Mouse (Mus musculus): ENCODE data around the gene Fsip1. TPM values are rescaled to one million over a fixed set of nuclear protein-coding genes. Genes with fewer than 3 reads are reported as not detected.

Fsip1 gene
- total RNA-seq, 1 experiment from 2014 or later = 3.1 TPM

DNA sequence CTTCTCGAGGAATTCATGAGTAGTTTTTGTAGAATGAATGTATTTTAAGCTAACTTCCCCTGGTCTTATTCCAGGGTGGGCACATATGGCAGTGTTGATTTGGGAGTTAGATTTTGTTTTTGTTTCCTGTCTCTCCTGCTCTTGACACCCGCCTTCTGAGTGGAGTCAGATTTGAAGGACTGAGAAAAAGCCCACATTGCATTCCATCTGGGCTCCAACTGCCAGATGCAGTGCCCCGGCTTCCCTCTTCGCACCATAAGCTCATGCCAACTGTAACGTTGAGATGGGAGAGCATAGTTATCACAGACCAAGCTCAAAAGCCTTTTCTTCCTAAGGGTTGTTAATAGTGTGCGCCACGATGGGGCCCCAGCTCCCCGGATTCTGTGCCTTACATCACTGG is 5.9 kb upstream of the Fsip1 start:
- no peak for ATAC-seq (ENCODE audit: extremely low read depth, insufficient number of reproducible peaks, low FRiP score, poor library complexity, severe bottlenecking)

GRCm38 (mm10) chr2:118259746-118260145 is 3.0 kb upstream of the Fsip1 start:
- peak; percentile 25; the same call in 1 of the 2 replicates for ATAC-seq (ENCODE audit: extremely low read depth, insufficient number of reproducible peaks, low FRiP score, poor library complexity, severe bottlenecking)

- ATAC-seq (ENCODE audit: extremely low read depth, insufficient number of reproducible peaks, low FRiP score, poor library complexity, severe bottlenecking) = no peak
Observed at GRCm38 (mm10) chr2:118257094-118257493, 328 bp upstream of the Fsip1 start.

GRCm38 (mm10) chr2:118254516-118254915 is 2.2 kb downstream of the Fsip1 start:
- ATAC-seq (ENCODE audit: extremely low read depth, insufficient number of reproducible peaks, low FRiP score, poor library complexity, severe bottlenecking) = no peak

DNA sequence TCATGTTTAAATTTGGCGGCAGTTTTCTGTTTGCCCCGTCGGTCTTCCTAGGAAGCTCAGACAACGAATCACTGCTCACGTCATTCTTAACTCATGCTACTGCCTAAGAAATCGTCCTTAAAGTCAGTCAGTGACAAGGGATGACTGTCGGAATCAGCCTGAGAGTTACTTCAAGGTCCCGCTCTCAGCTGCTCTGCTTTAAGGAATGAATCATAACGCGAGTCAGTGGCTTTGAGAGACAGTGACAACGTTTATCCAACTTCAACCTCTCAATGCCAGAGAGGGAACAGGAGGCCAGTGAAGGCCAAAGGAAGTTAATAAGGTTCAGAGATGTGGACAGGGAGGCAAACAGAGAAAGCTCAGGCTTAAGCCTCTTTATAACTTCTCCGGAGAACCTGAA is 7.8 kb downstream of the Fsip1 start:
- no peak for ATAC-seq (ENCODE audit: extremely low read depth, insufficient number of reproducible peaks, low FRiP score, poor library complexity, severe bottlenecking)

DNA sequence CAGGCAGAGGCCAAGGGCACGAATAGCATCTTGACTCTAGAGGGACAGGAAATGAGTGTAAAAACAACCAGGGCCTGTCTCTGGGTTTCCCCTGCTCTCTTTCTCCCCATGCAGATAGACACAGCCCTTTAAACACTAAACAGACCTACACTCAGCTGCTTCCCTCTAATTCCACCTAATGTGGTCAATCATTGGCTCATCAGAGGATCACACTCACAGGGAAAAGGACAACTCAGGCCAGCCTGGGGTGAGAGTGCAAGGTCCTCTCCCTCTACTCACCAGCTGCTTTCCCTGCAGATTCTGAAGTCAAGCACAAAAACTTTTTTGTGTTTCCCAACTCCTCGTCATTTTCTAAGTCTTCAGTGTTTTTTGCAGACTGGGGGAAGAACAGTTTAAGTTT is 8.8 kb downstream of the Fsip1 start:
- no peak for ATAC-seq (ENCODE audit: extremely low read depth, insufficient number of reproducible peaks, low FRiP score, poor library complexity, severe bottlenecking)

- ATAC-seq (ENCODE audit: extremely low read depth, insufficient number of reproducible peaks, low FRiP score, poor library complexity, severe bottlenecking) = peak; percentile 73; the same call in 1 of the 2 replicates
Observed at GRCm38 (mm10) chr2:118245914-118246313, 10.9 kb downstream of the Fsip1 start.

DNA sequence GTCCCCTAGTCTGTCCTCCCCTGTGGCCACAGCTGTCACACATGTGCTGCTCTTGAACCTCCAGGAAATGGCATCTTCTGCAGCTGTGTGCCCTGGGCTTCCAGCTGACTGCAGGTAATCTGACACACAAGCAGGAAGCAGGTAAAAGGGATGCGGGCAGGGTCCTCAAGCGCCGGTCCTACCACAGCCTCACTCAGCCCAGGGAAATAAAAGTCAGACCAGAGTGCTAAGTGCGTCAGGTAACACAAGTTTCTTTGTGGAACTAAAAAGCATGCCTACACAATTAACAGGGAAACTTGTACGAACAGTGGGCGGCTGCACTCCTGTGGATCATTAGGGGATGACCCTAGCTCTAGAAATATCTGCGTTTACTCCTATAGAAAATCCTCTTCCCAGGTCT is 20.6 kb downstream of the Fsip1 start:
- no peak for ATAC-seq (ENCODE audit: extremely low read depth, insufficient number of reproducible peaks, low FRiP score, poor library complexity, severe bottlenecking)

GRCm38 (mm10) chr2:118235614-118236013 is 21.2 kb downstream of the Fsip1 start:
- no peak for ATAC-seq (ENCODE audit: extremely low read depth, insufficient number of reproducible peaks, low FRiP score, poor library complexity, severe bottlenecking)

- no peak for ATAC-seq (ENCODE audit: extremely low read depth, insufficient number of reproducible peaks, low FRiP score, poor library complexity, severe bottlenecking)
Observed at GRCm38 (mm10) chr2:118230544-118230943, 26.2 kb downstream of the Fsip1 start.

- ATAC-seq (ENCODE audit: extremely low read depth, insufficient number of reproducible peaks, low FRiP score, poor library complexity, severe bottlenecking) = no peak
Observed at GRCm38 (mm10) chr2:118228486-118229079, 28.2 kb downstream of the Fsip1 start.

- no peak for ATAC-seq (ENCODE audit: extremely low read depth, insufficient number of reproducible peaks, low FRiP score, poor library complexity, severe bottlenecking)
Observed at GRCm38 (mm10) chr2:118225316-118226041, 31.3 kb downstream of the Fsip1 start.

DNA sequence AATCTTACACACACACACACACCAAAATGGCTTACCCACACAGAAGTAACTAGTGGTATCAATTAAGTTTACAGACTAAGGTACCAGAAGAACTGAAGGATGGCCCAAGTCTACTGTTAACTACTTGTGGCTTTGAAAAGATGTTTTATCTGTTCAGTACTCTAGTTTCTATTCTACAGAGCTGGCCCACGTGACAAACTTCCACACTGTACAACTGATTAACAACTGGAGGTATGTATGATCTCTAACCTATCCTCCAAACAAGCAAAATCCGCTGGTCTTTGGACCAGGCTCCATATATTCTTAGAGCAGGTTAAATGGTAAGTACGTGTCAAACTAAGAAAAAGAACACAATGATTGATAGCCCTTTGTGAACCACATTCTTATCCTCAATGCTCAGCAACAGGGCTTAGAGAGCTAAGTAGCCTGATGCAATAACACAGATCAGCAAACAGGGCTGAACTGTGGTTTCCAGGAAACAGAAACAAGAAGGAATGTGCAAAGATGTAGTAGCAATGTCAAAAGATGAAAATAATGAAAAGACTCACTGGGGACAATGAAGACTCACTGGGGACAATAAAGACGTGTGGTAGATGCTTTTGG is 38.7 kb downstream of the Fsip1 start:
- no peak for ATAC-seq (ENCODE audit: extremely low read depth, insufficient number of reproducible peaks, low FRiP score, poor library complexity, severe bottlenecking)

DNA sequence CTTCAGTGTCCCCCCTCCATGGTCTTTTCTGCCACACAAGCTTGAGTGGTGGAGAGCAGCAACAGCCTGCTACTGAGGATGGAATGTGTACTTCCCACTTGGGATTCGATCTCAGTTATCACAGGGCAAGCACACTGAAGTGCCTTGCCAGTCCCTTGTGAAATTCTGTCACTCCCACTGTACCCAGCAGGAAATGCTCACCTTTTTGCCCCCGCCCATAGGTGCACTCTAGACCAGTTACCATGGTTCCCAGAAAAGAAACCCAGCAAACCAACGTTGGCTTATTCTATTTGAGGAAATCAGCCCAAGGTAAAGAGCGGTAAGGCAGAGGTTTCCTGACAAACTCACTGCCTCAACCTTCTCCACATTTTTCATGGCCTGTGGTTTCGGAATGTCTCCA is 47.1 kb downstream of the Fsip1 start:
- ATAC-seq (ENCODE audit: extremely low read depth, insufficient number of reproducible peaks, low FRiP score, poor library complexity, severe bottlenecking) = no peak

DNA sequence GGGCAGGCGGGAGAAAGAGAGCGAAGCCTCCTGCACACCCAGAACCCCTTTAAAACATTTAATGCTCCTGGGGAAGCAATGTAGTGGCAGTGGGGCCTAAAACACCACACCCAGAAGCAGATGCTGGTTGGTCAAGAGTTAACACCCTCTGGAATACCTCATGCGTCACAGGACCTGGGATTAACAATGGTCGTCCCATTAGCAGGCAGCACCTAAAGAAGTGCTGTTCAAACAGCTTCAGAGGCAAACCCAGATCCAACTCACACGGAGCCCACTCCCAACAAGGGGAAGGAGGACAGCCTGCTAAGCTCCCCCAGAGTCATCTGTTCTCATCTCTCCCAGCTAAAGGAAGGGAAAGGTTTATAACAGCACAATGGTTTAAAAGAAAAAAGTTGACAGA is 48.1 kb downstream of the Fsip1 start:
- ATAC-seq (ENCODE audit: extremely low read depth, insufficient number of reproducible peaks, low FRiP score, poor library complexity, severe bottlenecking) = no peak

- no peak for ATAC-seq (ENCODE audit: extremely low read depth, insufficient number of reproducible peaks, low FRiP score, poor library complexity, severe bottlenecking)
Observed at GRCm38 (mm10) chr2:118205991-118206585, 50.7 kb downstream of the Fsip1 start.

GRCm38 (mm10) chr2:118204646-118205045 is 52.1 kb downstream of the Fsip1 start:
- no peak for ATAC-seq (ENCODE audit: extremely low read depth, insufficient number of reproducible peaks, low FRiP score, poor library complexity, severe bottlenecking)

- ATAC-seq (ENCODE audit: extremely low read depth, insufficient number of reproducible peaks, low FRiP score, poor library complexity, severe bottlenecking) = no peak
Observed at GRCm38 (mm10) chr2:118203739-118204461, 52.9 kb downstream of the Fsip1 start.

DNA sequence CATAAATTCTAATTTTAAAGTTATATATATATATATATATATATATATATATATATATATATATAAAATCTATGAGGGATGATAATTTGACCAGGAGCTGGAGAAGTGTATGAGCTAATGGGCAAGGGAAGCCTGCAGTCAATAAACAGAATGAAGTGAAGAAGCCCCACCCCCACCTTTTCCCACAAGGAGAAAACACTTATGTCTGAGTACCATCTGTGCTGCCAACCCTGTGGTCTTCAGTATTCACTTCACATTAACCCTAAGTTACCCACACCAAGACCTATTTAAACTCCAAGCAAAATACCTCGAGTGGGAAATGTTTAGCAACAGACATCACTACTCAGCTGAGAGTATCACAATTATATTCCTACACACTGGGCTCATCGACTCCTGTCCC is 53.8 kb downstream of the Fsip1 start:
- ATAC-seq (ENCODE audit: extremely low read depth, insufficient number of reproducible peaks, low FRiP score, poor library complexity, severe bottlenecking) = no peak

All from neutrophil, adult 5-6 weeks (primary cell).